Mouse (Mus musculus) brain, embryonic 14.5 days (tissue): ENCODE data around the gene Lrch1. TPM values are rescaled to one million over a fixed set of nuclear protein-coding genes. Genes with fewer than 3 reads are reported as not detected.

Experiments used
- DNase-seq: peaks from one replicate; pipeline ENCODE4 v3.0.0-alpha.2; 2011; ENCODE audit warnings: low read depth
- CTCF ChIP-seq: fragments of 200-500 bp; IDR thresholded peaks from 2 replicates; pipeline ENCODE4 v1.5.1; 2012; ENCODE audit warnings: inconsistent platforms, mild to moderate bottlenecking, moderate library complexity, borderline replicate concordance; ENCODE audit not compliant: insufficient read depth, insufficient read length; ENCODE audit errors: extremely low read depth
- POLR2A ChIP-seq: fragments of 200-500 bp; IDR thresholded peaks from 2 replicates; pipeline ENCODE4 v1.6.1; 2012; ENCODE audit warnings: mild to moderate bottlenecking, inconsistent platforms, borderline replicate concordance; ENCODE audit not compliant: poor library complexity, insufficient read depth, insufficient read length, severe bottlenecking; ENCODE audit errors: extremely low read depth
- polyA plus RNA-seq: library from polyadenylated mRNA; depleted of rRNA; stranded (reverse); fragments of >200 nt; gene quantifications from 2 replicates; pipeline ENCODE4 v1.2.3, GENCODE M21; 2012; rRNA removed

The Lrch1 gene
- polyA plus RNA-seq = 11.9 and 15.3 TPM in 2 replicates

DNA sequence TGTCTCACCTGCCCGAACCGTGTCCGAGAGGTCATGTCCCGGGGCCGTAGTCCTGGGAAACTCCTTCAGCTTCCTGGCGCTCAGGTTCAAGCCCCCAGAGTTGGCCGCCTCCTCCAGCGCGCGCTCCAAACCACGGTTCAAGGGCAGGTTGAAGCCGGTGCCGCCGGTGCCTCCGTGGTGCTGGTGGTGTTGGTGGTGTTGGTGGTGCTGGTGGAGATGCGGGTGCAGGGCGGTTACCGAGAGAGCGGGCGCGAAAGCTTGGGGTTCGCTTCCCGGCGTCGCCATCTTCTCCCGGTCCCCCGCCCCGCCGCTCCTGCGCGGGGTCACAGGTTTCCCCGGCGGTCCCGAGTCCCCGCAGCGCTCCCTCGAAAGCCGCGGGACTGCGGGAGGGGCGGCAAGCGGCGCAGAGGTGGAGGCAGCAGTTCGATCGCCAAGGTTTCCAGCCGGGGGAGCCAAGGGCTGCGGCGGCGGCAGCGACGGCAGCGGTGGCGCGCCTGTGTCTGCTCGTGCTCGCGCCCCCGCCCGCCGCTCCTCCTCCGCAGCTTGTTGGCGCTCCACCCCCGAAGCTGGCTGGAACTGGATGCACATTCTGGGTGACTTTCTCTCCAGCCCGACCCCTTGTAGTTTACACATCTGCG, at the start of gene Lrch1:
Gene Lrch1 (minus strand): TSS at position 501 of the 638 bp plus-strand sequence.
- no peak for TF ChIP-seq CTCF
- peak; percentile 87 for TF ChIP-seq POLR2A
- peak; percentile 94 for DNase-seq

DNA sequence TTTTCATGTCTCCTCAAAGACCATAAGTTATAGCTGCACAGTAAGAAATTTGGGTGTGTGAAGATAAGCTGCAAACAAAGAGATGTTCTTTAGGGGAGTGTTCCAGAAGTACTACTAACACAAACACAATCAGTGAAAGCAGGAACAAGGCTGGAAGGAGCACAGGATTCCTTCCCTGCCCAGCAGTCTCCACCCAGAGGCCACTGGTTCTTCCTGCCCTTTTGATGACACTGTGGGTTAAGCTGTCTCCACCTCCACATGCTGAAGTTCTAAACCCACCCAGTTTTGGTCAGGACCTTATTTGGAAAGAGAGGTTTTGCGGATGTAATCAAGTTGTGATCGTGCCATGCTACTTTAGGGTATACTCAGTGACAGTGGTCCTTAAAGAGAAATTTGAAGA, 49.4 kb upstream of the Lrch1 start:
- TF ChIP-seq CTCF (no peak), POLR2A (no peak)

DNA sequence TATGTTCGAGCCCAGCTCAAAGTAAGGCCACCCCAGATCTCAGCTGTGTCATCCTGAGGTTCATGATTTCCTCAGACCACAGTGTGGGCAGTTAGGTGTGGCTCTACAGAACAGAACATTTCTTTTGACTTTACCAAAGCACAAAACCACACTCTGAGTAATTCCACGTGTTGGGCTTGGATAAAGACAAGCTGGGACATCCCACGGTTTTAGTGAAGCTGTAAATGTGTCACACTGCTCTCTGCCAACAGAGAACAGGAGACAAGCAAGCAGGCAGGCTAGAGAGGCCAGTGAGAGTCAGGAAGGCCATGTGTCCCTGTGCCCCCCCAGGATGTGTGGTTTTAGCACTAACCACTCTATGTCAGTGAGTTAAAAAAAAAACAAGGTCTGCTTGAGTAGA, 48.9 kb upstream of the Lrch1 start:
- DNase-seq = no peak
- TF ChIP-seq CTCF = no peak
- TF ChIP-seq POLR2A = no peak

More for the DNA sequence above, 49.4 kb upstream of the Lrch1 start:
- no peak for DNase-seq

DNA sequence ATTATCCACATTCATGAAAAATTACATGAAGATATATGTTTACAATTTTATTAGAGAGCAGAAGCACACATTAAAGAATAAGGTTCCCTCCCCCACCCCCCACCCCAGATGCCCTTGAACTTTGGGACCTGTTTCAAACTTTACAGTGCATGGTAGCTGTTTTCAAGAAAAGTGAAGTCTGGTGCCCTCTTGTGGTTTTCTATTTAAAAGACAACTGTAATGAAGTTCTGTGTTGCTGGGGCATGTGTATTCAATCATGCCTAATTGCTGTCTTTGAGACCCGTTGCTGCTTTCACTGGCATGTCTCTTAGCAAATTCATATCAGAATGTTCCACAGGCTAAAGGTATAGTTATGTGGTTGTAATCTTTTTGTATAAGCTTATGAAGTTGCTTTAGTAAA, 42.8 kb upstream of the Lrch1 start:
- TF ChIP-seq CTCF = peak; percentile 39; the same call in 1 of the 2 replicates
- no peak for TF ChIP-seq POLR2A
- DNase-seq = peak; percentile 81

DNA sequence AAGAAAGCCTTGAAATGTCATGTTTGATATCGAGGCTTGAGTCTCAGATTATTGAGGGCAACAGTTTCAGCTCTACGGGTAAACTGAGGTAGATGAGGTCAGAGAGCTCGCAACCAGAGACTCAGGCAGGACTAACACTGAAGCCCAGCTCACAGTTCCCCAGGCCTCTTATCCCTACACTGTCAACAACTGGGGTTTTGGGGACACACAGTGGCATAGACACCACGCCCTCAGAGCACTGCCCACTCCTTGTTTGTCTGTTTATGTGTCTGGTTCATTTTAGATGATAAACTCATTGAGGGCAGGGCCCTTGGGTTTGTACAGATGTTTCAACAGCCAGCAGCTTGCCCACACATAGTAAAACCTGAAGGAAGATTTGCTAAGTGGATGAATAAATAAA, 42.2 kb upstream of the Lrch1 start:
- no peak for DNase-seq

DNA sequence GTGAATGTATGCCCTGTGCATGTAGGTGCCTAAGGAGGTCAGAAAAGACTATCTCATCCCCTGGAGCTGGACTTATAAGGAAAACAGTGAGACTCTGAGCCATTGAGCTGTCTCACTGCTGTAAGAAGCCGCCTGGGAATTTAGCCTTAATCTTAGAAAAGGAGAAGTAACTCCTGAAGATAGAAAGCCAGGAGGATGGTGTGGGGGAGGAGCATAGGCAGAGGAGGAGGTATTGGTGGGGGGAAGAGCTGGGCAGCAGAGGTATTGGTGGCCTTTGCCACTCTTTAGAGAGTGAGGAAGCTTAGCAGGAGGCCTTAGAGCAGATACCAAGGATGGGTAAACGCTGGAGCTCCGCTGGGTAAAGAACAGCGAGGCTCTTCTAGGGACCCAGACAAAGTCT, 41.6 kb upstream of the Lrch1 start:
- no peak for TF ChIP-seq POLR2A
- TF ChIP-seq CTCF = no peak
- no peak for DNase-seq

More for the DNA sequence above, 42.2 kb upstream of the Lrch1 start:
- TF ChIP-seq POLR2A (no peak), CTCF (no peak)

DNA sequence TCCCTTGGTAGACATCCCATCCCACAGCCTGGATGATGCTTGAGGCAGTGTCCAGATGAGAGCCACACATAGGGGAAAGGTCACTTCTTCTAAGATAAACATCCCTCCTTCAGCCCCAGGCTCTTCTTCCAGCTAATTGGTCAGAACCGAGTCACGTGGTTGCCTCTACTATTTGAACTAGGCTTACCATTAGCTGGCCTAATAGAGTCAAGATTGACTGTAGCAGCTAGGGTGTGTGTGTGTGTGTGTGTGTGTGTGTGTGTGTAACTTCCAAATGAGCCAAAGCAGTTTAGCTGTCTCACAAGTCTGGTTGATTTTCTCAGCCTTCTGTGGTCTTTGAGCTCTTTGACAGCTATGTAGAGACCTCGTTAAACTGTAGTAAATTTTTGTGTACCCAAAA, 38.9 kb upstream of the Lrch1 start:
- TF ChIP-seq POLR2A (no peak), CTCF (no peak)
- no peak for DNase-seq

DNA sequence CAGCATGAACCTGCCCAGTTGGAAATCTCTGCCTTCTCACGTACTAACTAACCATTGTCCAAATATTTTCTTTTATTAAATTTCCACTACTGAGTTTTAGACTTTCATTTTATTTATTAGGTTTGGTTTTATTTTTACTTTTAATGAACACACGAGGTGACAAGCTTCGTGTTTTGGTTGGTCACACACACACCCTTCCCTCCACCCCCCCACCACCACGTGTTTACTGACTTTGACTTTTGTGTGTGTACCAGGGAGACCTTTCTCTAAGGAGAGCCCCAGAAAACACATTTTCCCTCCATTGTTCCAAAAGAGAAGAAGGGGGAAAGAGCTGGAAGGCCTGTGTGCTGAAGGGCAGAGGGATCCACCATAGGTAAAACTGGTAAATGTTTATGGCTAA, 38.0 kb upstream of the Lrch1 start:
- no peak for DNase-seq
- TF ChIP-seq CTCF (no peak), POLR2A (no peak)

DNA sequence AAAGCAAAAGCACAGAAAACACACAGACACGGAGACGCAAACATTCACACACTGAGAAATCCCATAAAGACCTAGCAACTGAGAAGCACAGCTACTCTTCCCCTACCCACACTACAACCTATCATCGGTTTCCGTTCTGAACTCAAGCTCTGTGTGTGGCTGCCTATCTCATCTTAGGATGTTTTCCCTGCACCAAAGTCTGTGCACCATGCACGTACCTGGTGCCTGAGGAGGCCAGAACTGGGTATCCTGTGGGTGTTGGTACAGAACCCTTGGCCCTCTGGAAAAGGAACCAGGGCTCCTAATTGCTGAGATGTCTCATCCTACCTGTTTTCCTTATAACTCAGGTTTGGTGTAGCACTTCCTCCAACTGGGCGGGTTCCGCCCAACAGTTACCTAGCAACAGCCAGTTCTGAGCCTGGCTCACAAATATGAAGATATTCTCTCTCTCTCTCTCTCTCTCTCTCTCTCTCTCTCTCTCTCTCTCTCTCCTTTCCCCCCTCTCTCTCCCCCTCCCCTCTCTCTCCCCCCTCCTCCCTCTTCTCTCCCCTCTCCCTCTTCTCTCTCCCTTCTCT, 37.2 kb upstream of the Lrch1 start:
- TF ChIP-seq CTCF (no peak), POLR2A (no peak)
- no peak for DNase-seq

DNA sequence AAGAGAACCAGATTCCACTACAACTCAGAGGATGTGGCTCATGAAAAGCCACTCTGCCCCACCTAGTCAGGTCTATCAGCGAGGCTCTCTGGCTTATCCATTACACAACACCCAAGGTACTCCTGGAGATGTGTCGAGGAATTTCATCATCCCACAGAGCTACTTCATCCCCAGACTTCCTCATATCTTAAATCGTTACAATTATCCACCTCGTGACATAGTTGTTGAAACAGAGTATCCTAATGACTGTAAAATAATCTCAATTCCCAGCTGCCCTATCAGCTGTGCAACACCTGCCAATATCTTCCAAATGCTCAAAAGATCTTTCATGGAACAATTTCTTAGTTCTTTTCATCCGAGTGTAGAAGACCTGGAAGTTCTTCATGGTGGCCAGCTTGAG, 35.4 kb upstream of the Lrch1 start:
- no peak for TF ChIP-seq CTCF
- TF ChIP-seq POLR2A = no peak
- no peak for DNase-seq

DNA sequence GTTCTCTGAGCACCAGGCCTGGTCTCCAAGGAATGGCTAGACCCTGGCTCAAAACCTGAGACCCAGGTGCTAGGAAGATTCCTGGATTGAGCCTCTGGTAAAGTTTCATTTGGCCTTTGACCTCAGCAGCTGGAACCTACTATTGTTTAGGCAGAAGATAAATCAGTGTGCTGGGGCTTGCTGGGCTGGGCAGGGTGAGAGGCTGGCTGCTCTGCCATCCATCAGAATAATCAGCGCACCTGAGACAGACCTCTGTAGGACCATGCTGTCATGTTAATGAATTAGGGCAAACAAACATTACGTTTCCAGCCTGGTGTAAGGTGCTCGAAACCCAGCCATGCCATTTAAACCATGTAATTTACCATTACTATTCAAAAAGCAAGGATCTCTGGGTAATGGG, 33.3 kb upstream of the Lrch1 start:
- TF ChIP-seq CTCF (no peak), POLR2A (no peak)
- DNase-seq = no peak

DNA sequence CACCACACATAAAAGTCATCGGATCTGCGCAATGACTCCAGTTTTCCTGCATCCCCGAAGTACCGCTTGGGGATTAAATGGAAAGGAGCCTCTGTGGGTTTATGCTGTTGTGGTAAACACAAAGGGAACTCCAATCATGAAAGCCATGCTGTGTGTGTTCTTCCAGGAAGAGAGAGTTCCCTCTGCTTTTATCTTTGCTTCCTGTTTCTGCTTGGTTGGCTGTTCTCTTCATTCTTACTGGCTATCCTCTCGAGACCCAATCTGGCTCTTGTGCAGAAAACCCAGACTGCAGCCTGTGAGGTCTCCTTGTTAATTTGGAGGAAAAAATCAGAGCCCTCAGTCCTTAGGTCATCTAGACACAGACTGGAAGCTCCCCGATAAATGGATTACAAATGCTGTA, 29.3 kb upstream of the Lrch1 start:
- no peak for DNase-seq
- no peak for TF ChIP-seq CTCF
- TF ChIP-seq POLR2A = no peak
